In genomic region chr2:130283854-130284654, GRCm38 (mm10) we compare ENCODE assay signal across 8 mouse cellular contexts. TPM values are rescaled to one million over a fixed set of nuclear protein-coding genes. Genes with fewer than 3 reads are reported as not detected.
DNase-seq lines count a peak whose midpoint lies in the region; ATAC-seq lines count a peak whose summit lies in the region.

Idh3b (minus strand) TSS chr2:130284547.

- H3K9ac ChIP-seq in intestine, embryonic 14.5 days (ENCODE audit: low read length), result peak within 1 kb of the TSS; percentile 88

- H3K27ac ChIP-seq in intestine, embryonic 14.5 days (ENCODE audit: low read depth), result peak within 1 kb of the TSS; percentile 71

- intact Hi-C loops in gastrocnemius, postnatal 36 days (cut with DNase I), result no loop called here
- intact Hi-C loops in left cerebral cortex, postnatal 10 days (cut with DNase I), result no loop called here

- no peaks in the 10 kb centered on the region for H3K27me3 ChIP-seq in intestine, embryonic 14.5 days (replicated peaks; ENCODE audit: control insufficient read depth, insufficient read depth, low read length)

- peak; percentile 94 for DNase-seq in adrenal gland, adult 2 months
- peak; percentile 94 for DNase-seq in embryo, embryonic 11 days
- DNase-seq in gastrocnemius, postnatal 36 days, result peak; percentile 80 to 81
- DNase-seq in intestine, embryonic 14.5 days (ENCODE audit: low spot score), result peak; percentile 93
- DNase-seq in left cerebral cortex, postnatal 10 days (ENCODE audit: extremely low spot score in 1 of 2, low spot score in 2 of 2), result peak; percentile 87 to 93
- peak; percentile 94 for DNase-seq in right cerebral cortex, postnatal 10 days (ENCODE audit: low spot score in 2 of 2)
- peak; percentile 91 for DNase-seq in urinary bladder, postnatal 14 days (ENCODE audit: low spot score)

- H3K4me1 ChIP-seq in intestine, embryonic 14.5 days (replicated peaks; ENCODE audit: control insufficient read depth, insufficient read depth, low read length), result peaks cover 8% of the 10 kb centered on the region

- ATAC-seq in intestine, embryonic 14.5 days (replicated peaks; ENCODE audit: low FRiP score, low TSS enrichment, low read depth), result peak; percentile 74
- peak; percentile 85 for ATAC-seq in megakaryocyte progenitor cell, adult 5-6 weeks (replicated peaks; ENCODE audit: poor library complexity)

- peak within 1 kb of the TSS; percentile 90 for H3K4me3 ChIP-seq in intestine, embryonic 14.5 days (ENCODE audit: low read depth, low read length)

- under 1% methylated on average over 50 of the region's 51 CpGs for WGBS in intestine, embryonic 14.5 days

- H3K9me3 ChIP-seq in intestine, embryonic 14.5 days (ENCODE audit: control insufficient read depth, low read length), result no peaks in the 10 kb centered on the region

- H3K36me3 ChIP-seq in intestine, embryonic 14.5 days (ENCODE audit: control insufficient read depth, insufficient read depth, low read length), result peaks cover 27% of the 10 kb centered on the region

- H3K4me2 ChIP-seq in intestine, embryonic 14.5 days (ENCODE audit: low read length), result peak within 1 kb of the TSS; percentile 95

RNA-seq across cellular contexts. Expression of gene Idh3b, which starts in this region (rescaled TPM):
- total RNA-seq in adrenal gland, adult 2 months (2021), result 100 to 1,000 TPM; 522 to 542 TPM
- 195 and 222 TPM in 2 replicates for polyA plus RNA-seq in adrenal gland, adult 2 months (2012; rRNA removed)
- total RNA-seq in gastrocnemius, postnatal 36 days (2021), result 100 to 1,000 TPM; 448 to 491 TPM
- 214 and 215 TPM in 2 replicates for polyA plus RNA-seq in intestine, embryonic 14.5 days (2014; fragmentation: Nextera tagmentation; extraction: Ambion mirVana)
- 100 to 1,000 TPM; 210 to 228 TPM for total RNA-seq in left cerebral cortex, postnatal 10 days (2021)
- 160 and 172 TPM in 2 replicates for total RNA-seq in megakaryocyte progenitor cell, adult 5-6 weeks (2015)
- 108 and 165 TPM in 2 replicates for total RNA-seq in megakaryocyte progenitor cell, adult 5-6 weeks (2017)

Comparison
In these comparisons a context has a peak if more than half of its experiments do, and no peak if none do; other contexts are left out.
1. Peak in every context shown above with its lines: DNase-seq, ATAC-seq, H3K4me3 ChIP-seq and H3K27ac ChIP-seq.